Mouse (Mus musculus) adrenal gland, postnatal 0 days (tissue): ENCODE results near the gene Fam177a. TPM values are rescaled to one million over a fixed set of nuclear protein-coding genes. Genes with fewer than 3 reads are reported as not detected.

Experiments used
- polyA plus RNA-seq: library from polyadenylated mRNA; unstranded; fragments of >200 nt; fragmentation: Nextera tagmentation; extraction: Ambion mirVana; gene quantifications from 2 replicates; pipeline ENCODE4 v1.2.1, GENCODE M21; 2015

The Fam177a gene
- polyA plus RNA-seq: 23.0 and 30.0 TPM in 2 replicates

DNA sequence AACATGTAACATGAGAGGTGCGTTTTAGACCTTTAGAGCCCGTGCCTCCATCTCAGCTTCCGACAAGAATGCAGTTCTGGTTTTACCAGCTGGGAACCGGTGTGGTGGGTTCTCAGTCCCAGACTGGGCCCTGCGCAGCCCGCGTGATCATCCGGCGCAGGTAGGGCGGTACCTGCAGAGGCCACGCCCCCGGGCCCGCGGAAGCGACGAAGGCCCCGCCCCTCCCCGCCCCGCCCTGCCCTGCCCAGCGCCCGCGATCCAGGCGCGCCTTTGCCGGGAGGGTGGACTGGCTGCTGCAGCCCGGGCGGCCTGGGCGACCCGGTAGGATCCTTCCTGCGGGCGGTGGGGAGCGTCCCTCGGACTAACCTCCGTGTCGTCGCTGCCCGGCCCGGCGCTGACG, at the start of gene Fam177a:
Fam177a (plus strand) TSS at position 228 of the 400 bp plus-strand sequence.

DNA sequence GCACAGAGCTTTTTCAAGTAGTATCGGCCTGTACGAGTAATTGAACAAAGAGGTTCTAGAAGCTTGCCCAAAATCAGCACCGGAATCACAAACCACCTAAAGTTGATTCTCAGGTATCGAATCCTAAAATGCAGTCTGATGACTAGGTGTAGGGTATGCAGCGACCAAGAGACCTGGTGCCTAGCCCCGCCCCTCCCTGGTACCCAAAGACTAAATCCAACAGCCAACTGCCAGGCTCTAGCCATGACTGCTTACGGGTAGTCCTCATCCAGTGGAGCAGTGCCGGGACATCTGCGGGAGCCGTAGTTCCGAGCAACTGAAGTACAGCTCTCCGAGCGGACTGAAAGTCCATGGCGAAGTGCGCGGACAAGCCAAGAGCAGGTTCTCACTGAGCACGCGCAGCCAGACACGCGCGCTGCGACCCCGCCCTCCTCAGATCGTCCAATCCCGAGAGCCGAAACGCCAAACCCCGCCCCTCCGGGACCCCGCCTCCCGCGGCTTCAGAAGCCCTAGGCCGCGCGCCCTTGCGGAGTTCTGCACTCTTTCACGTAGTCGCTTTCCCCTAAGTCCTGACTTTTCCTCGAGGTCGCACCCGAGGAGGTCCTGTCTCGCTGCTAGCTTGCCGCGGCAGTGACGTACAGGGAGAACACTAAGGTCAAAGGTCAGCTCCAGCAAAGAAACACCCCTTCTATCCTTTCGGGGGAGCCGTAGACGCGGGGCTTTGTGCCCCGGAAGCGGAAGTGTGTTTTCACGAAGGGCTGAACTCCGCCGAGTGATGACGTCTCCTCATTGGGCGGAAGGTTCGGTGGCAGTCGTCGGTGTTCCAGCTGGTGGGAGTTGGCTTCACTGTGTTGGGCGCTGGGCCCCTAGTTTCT, 44.3 kb upstream of the Fam177a start, which contains the start of the genes 2700097O09Rik and Srp54a:
2700097O09Rik (minus strand) TSS at position 385 of the 875 bp plus-strand sequence.
Srp54a (plus strand) TSS at position 537 of the 875 bp plus-strand sequence.

DNA sequence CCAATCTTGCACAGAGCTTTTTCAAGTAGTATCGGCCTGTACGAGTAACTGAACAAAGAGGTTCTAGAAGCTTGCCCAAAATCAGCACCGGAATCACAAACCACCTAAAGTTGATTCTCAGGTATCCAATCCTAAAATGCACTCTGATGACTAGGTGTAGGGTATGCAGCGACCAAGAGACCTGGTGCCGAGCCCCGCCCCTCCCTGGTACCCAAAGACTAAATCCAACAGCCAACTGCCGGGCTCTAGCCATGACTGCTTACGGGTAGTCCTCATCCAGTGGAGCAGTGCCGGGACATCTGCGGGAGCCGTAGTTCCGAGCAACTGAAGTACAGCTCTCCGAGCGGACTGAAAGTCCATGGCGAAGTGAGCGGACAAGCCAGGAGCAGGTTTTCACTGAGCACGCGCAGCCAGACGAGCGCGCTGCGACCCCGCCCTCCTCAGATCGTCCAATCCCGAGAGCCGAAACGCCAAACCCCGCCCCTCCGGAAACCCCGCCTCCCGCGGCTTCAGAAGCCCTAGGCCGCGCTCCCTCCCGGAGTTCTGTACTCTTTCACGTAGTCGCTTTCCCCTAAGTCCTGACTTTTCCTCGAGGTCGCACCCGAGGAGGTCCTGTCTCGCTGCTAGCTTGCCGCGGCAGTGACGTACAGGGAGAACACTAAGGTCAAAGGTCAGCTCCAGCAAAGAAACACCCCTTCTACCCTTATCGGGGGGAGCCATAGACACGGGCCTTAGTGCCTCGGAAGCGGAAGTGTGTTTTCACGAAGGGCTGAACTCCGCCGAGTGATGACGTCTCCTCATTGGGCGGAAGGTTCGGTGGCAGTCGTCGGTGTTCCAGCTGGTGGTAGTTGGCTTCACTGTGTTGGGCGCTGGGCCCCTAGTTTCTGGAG, 30.5 kb downstream of the Fam177a start, which contains the start of gene Srp54b:
Srp54b (plus strand) TSS at position 546 of the 890 bp plus-strand sequence.

Other genes with a start within 250 kb of the Fam177a start
- not detected in 2 replicates for gene Gm20403, start 137.9 kb upstream of the Fam177a start, polyA plus RNA-seq
- gene Baz1a, start 110.1 kb upstream of the Fam177a start, polyA plus RNA-seq: 4.7 and 9.5 TPM in 2 replicates
- 21.1 and 23.4 TPM in 2 replicates for gene 2700097O09Rik, start 44.4 kb upstream of the Fam177a start, polyA plus RNA-seq
- 111 and 193 TPM in 2 replicates for gene Srp54a, start 44.2 kb upstream of the Fam177a start, polyA plus RNA-seq
- 53.2 and 80.3 TPM in 2 replicates for gene Srp54b, start 30.6 kb downstream of the Fam177a start, polyA plus RNA-seq
- gene 1700047I17Rik2, start 75.1 kb downstream of the Fam177a start, polyA plus RNA-seq: not detected in 2 replicates
- 62.9 and 104 TPM in 2 replicates for gene Srp54c, start 105.7 kb downstream of the Fam177a start, polyA plus RNA-seq
- 8.5 and 14.1 TPM in 2 replicates for gene 1110008L16Rik, start 175.1 kb downstream of the Fam177a start, polyA plus RNA-seq
- gene Ppp2r3c, start 178.5 kb downstream of the Fam177a start, polyA plus RNA-seq: 13.1 and 13.8 TPM in 2 replicates